Mouse (Mus musculus): ENCODE results near the gene Spata5.

DNA sequence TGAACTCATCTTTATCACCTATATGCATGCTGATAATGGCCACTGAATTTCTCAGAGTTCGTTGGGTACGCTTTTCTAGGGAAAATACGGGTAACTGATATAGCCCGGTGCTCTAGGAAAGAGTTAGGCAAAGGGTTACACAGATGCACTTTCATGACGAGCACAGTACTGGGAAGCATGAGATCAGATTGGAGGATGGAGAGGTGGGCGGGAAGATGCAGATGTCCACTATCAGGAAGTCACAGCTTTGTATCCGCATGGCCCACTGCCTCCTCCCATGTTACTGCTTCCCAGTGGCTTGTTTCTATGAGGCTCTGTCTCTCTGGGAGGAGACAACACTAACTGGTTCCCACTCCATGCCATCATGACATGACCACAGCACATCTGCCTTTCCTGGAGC lies 183.2 kb downstream of the Spata5 start:
- TF ChIP-seq EP300 (IDR thresholded peaks at IDR 0.05; ENCODE audit: low read depth in 1 of 2, low read length in 2 of 2) (no peak), POLR2A (IDR thresholded peaks at IDR 0.05; ENCODE audit: control insufficient read depth in 1 of 2, insufficient read depth in 1 of 2, low read depth in 1 of 2, low read length in 2 of 2, poor library complexity in 1 of 2) (no peak), CTCF (IDR thresholded peaks at IDR 0.05 in 2 of 3, conservative IDR thresholded peaks at IDR 0.05 in 1 of 3; ENCODE audit: control insufficient read depth in 1 of 3, insufficient read depth in 1 of 3, low read depth in 2 of 3, low read length in 3 of 3, poor library complexity in 1 of 3, severe bottlenecking in 1 of 3) (no peak), MYB (IDR thresholded peaks at IDR 0.05; ENCODE audit: low read depth, low read length) (no peak), SIN3A (IDR thresholded peaks at IDR 0.05; ENCODE audit: low read length) (no peak), ELF1 (IDR thresholded peaks at IDR 0.05; ENCODE audit: low read depth, low read length) (no peak), UBTF (IDR thresholded peaks at IDR 0.05; ENCODE audit: borderline replicate concordance, insufficient read depth, low read depth, low read length) (no peak), TBP (IDR thresholded peaks at IDR 0.05; ENCODE audit: low read depth, low read length) (no peak), HCFC1 (IDR thresholded peaks at IDR 0.05; ENCODE audit: low read depth, low read length) (no peak), GATA1 (IDR thresholded peaks at IDR 0.05; ENCODE audit: low read depth, low read length) (no peak)

Data from MEL (cell line).